Mouse (Mus musculus) liver, embryonic 15.5 days (tissue): Measurements from ENCODE around the gene Tbc1d10c. TPM values are rescaled to one million over a fixed set of nuclear protein-coding genes. Genes with fewer than 3 reads are reported as not detected.

Source experiments
- ATAC-seq: fragments of 200-750 bp; cut with Nextera tagmentation; 2 replicates; pipeline ENCODE4 v1.8.0; 2017; ENCODE audit warnings: moderate number of reproducible peaks, mild to moderate bottlenecking, moderate library complexity; ENCODE audit not compliant: insufficient read depth
- H3K27ac ChIP-seq: fragments of 300-500 bp; sonication (generic); replicated peaks from 2 replicates; pipeline ENCODE4 v1.5.1; 2015; ENCODE audit warnings: mild to moderate bottlenecking, inconsistent platforms
- H3K27me3 ChIP-seq: fragments of 300-500 bp; sonication (generic); 2 replicates; pipeline ENCODE4 v1.6.1; 2015; ENCODE audit warnings: mild to moderate bottlenecking, inconsistent platforms
- H3K36me3 ChIP-seq: fragments of 300-500 bp; sonication (generic); replicated peaks from 2 replicates; pipeline ENCODE4 v1.6.1; 2015; ENCODE audit warnings: moderate library complexity, mild to moderate bottlenecking, inconsistent platforms
- H3K4me1 ChIP-seq: fragments of 300-500 bp; sonication (generic); replicated peaks from 2 replicates; pipeline ENCODE4 v1.6.1; 2015; ENCODE audit warnings: inconsistent platforms
- H3K4me2 ChIP-seq: fragments of 300-500 bp; sonication (generic); 2 replicates; pipeline ENCODE4 v1.6.1; 2015; ENCODE audit warnings: moderate library complexity, mild to moderate bottlenecking, inconsistent platforms
- H3K4me3 ChIP-seq: fragments of 300-500 bp; sonication (generic); replicated peaks from 2 replicates; pipeline ENCODE4 v1.5.1; 2015; ENCODE audit warnings: mild to moderate bottlenecking, inconsistent platforms
- H3K9ac ChIP-seq: fragments of 300-500 bp; sonication (generic); 2 replicates; pipeline ENCODE4 v1.6.1; 2015; ENCODE audit warnings: moderate library complexity, mild to moderate bottlenecking, inconsistent platforms
- H3K9me3 ChIP-seq: fragments of 300-500 bp; sonication (generic); replicated peaks from 2 replicates; pipeline ENCODE4 v1.6.1; 2016; ENCODE audit warnings: inconsistent platforms
- WGBS: fragments of 180-500 bp; shearing (Covaris S2); methylation state at CpG from one replicate; pipeline ENCODE4 v1.1.7; 2015; ENCODE audit warnings: mixed read lengths; ENCODE audit not compliant: insufficient replicate concordance; 5-methylcytosine and 5-hydroxymethylcytosine counted together
- polyA plus RNA-seq: library from polyadenylated mRNA; unstranded; fragments of >200 nt; fragmentation: Nextera tagmentation; extraction: Ambion mirVana; gene quantifications from 2 replicates; pipeline ENCODE4 v1.2.1, GENCODE M21; 2015

The Tbc1d10c gene
- polyA plus RNA-seq, 1 experiment from 2014 or later = 5.5 TPM

- Histone ChIP-seq H3K27ac (no peak overlapping the region), H3K4me3 (peak overlapping the region; percentile 77), H3K36me3 (peaks cover 33% of the 10 kb centered on the region), H3K4me1 (peaks cover 60% of the 10 kb centered on the region), H3K9me3 (no peaks in the 10 kb centered on the region), H3K9ac (peak overlapping the region; percentile 53; the same call in 1 of the 2 replicates), H3K4me2 (peak overlapping the region; percentile 91), H3K27me3 (peaks cover 47% of the 10 kb centered on the region)
- WGBS = 41% methylated on average over 7 of the region's 7 CpGs
- ATAC-seq = no peak
Measured at GRCm38 (mm10) chr19:4202149-4202548, 11.1 kb upstream of the Tbc1d10c start.

GRCm38 (mm10) chr19:4201291-4201909 is 10.3 kb upstream of the Tbc1d10c start, which contains the start of gene Rad9a:
Gene Rad9a, minus strand, starts transcription at chr19:4201662.
- H3K4me3 ChIP-seq = peak within 1 kb of the TSS; percentile 77
- H3K27ac ChIP-seq = peak within 1 kb of the TSS; percentile 79
- under 1% methylated on average over 34 of the region's 34 CpGs for WGBS
- peak within 1 kb of the TSS; percentile 78 for H3K9ac ChIP-seq
- H3K4me2 ChIP-seq = peak within 1 kb of the TSS; percentile 91
- peaks cover 67% of the 10 kb centered on the region for H3K4me1 ChIP-seq
- H3K36me3 ChIP-seq = peaks cover 40% of the 10 kb centered on the region
- ATAC-seq = peak; percentile 84
- no peaks in the 10 kb centered on the region for H3K9me3 ChIP-seq
- H3K27me3 ChIP-seq = peaks cover 39% of the 10 kb centered on the region

- Histone ChIP-seq H3K36me3 (peaks cover 76% of the 10 kb centered on the region), H3K9ac (no peak overlapping the region), H3K4me3 (no peak overlapping the region), H3K4me2 (no peak overlapping the region), H3K27ac (0 out of 2 replicates have a peak overlapping the region, but pooled peaks have one; percentile 34), H3K27me3 (0 out of 2 replicates have a peak, but pooled peaks cover under 1% of the 10 kb centered on the region), H3K9me3 (no peaks in the 10 kb centered on the region), H3K4me1 (peaks cover 91% of the 10 kb centered on the region)
- ATAC-seq = no peak
- 58% methylated on average over 3 of the region's 3 CpGs for WGBS
Measured at GRCm38 (mm10) chr19:4197180-4197579, 6.1 kb upstream of the Tbc1d10c start.

GRCm38 (mm10) chr19:4196548-4196947 is 5.5 kb upstream of the Tbc1d10c start:
- Histone ChIP-seq H3K9ac (no peak overlapping the region), H3K9me3 (no peaks in the 10 kb centered on the region), H3K27me3 (no peaks in the 10 kb centered on the region), H3K4me2 (no peak overlapping the region), H3K4me3 (no peak overlapping the region), H3K36me3 (peaks cover 76% of the 10 kb centered on the region), H3K4me1 (peaks cover 86% of the 10 kb centered on the region), H3K27ac (no peak overlapping the region; the same call in 1 of the 2 replicates)
- ATAC-seq = no peak
- WGBS = 43% methylated on average over 5 of the region's 5 CpGs

DNA sequence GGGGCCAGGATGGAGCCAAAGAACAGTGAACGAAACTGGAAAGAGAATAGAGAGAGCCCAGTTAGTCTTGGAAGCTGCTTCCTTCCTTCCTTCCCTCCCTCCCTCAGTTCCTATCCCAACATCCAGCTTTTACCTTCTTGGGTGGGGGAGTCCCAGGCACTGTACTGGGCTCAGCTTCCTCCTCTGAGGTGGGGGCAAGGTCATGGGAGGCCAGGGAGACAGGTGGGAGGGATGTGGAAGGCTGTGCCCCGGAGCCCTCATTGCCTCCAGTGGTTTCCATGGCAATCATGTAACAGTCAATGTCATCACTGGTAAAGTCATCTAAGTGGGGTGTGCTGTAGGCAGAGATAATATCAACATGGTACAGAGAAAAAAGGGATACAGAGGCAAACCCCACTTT is 5.0 kb upstream of the Tbc1d10c start:
- no peak overlapping the region for H3K4me2 ChIP-seq
- H3K27ac ChIP-seq = peak overlapping the region; percentile 19
- no peak for ATAC-seq
- H3K9me3 ChIP-seq = no peaks in the 10 kb centered on the region
- no peak overlapping the region for H3K9ac ChIP-seq
- peaks cover 76% of the 10 kb centered on the region for H3K36me3 ChIP-seq
- WGBS = 72% methylated on average over 2 of the region's 2 CpGs
- no peak overlapping the region for H3K4me3 ChIP-seq
- no peaks in the 10 kb centered on the region for H3K27me3 ChIP-seq
- H3K4me1 ChIP-seq = peaks cover 91% of the 10 kb centered on the region

DNA sequence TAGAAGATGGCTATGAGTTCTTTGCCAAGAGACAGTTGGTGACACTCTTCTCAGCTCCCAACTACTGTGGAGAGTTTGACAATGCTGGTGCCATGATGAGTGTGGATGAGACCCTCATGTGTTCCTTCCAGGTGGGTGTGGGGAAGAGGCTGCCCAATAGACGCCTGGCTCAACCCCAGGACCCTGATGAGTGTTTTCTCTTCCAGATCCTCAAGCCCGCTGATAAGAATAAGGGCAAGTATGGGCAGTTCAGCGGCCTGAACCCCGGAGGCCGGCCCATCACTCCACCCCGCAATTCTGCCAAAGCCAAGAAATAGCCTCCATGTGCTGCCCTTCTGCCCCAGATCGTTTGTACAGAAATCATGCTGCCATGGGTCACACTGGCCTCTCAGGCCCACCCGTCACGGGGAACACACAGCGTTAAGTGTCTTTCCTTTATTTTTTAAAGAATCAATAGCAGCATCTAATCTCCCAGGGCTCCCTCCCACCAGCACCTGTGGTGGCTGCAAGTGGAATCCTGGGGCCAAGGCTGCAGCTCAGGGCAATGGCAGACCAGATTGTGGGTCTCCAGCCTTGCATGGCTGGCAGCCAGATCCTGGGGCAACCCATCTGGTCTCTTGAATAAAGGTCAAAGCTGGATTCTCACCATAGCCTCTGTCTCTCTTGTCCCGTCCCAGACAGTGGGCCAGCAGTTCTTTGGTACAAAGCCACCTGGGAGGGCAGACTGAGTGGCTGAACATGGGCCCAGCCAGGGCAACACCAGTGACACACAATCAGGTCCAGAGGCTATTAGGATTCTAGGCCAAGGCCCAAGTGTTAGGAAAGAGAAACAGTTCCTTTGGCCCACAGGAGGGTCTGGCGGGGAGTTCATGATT is 3.9 kb upstream of the Tbc1d10c start:
- H3K4me2 ChIP-seq = no peak overlapping the region
- H3K9ac ChIP-seq = no peak overlapping the region
- H3K27me3 ChIP-seq = no peaks in the 10 kb centered on the region
- peaks cover 72% of the 10 kb centered on the region for H3K36me3 ChIP-seq
- H3K9me3 ChIP-seq = no peaks in the 10 kb centered on the region
- H3K4me1 ChIP-seq = peaks cover 89% of the 10 kb centered on the region
- H3K27ac ChIP-seq = 0 out of 2 replicates have a peak overlapping the region, but pooled peaks have one; percentile 14
- no peak for ATAC-seq
- H3K4me3 ChIP-seq = no peak overlapping the region
- WGBS = 75% methylated on average over 12 of the region's 12 CpGs

DNA sequence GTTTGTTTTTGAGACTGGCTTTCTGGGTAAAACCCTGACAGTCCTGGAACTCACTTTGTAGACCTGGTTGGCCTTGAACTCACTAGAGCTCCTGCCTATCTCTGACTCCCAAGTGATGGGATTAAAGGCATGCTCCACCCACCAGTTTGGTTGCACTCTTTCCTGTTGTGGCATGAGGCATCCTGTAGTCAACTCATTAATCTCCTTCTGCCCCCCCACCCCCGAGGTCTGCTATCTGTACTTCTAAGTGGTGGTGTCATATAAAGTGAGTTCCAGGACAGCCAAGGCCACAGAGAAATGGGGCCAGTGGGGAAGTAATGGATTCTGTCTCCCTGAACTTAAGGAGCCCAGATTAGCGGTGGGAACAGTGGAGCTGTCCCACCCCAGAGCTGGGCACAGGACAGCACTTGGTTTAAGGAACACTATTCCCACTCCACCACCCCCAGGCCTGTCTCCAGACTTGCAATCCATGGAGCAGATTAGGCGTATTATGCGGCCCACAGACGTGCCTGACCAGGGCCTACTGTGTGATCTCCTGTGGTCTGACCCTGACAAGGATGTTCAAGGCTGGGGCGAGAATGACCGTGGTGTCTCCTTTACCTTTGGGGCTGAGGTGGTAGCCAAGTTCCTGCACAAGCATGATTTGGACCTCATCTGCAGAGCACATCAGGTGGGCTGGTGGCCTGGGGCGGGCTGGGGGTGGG is 3.1 kb upstream of the Tbc1d10c start:
- Histone ChIP-seq H3K9ac (no peak overlapping the region), H3K4me3 (no peak overlapping the region; the same call in 1 of the 2 replicates), H3K4me2 (peak overlapping the region; percentile 88; the same call in 1 of the 2 replicates), H3K36me3 (peaks cover 63% of the 10 kb centered on the region), H3K27ac (no peak overlapping the region; the same call in 1 of the 2 replicates), H3K9me3 (no peaks in the 10 kb centered on the region), H3K4me1 (peaks cover 80% of the 10 kb centered on the region), H3K27me3 (no peaks in the 10 kb centered on the region)
- 68% methylated on average over 8 of the region's 8 CpGs for WGBS
- no peak for ATAC-seq

GRCm38 (mm10) chr19:4193129-4193528 is 2.0 kb upstream of the Tbc1d10c start:
- H3K9ac ChIP-seq = peak overlapping the region; percentile 92
- ATAC-seq = no peak
- peak overlapping the region; percentile 88 for H3K4me2 ChIP-seq
- peaks cover 53% of the 10 kb centered on the region for H3K36me3 ChIP-seq
- H3K27me3 ChIP-seq = no peaks in the 10 kb centered on the region
- H3K27ac ChIP-seq = peak overlapping the region; percentile 87
- WGBS = 46% methylated on average over 6 of the region's 6 CpGs
- H3K4me3 ChIP-seq = peak overlapping the region; percentile 86
- no peaks in the 10 kb centered on the region for H3K9me3 ChIP-seq
- peaks cover 71% of the 10 kb centered on the region for H3K4me1 ChIP-seq

DNA sequence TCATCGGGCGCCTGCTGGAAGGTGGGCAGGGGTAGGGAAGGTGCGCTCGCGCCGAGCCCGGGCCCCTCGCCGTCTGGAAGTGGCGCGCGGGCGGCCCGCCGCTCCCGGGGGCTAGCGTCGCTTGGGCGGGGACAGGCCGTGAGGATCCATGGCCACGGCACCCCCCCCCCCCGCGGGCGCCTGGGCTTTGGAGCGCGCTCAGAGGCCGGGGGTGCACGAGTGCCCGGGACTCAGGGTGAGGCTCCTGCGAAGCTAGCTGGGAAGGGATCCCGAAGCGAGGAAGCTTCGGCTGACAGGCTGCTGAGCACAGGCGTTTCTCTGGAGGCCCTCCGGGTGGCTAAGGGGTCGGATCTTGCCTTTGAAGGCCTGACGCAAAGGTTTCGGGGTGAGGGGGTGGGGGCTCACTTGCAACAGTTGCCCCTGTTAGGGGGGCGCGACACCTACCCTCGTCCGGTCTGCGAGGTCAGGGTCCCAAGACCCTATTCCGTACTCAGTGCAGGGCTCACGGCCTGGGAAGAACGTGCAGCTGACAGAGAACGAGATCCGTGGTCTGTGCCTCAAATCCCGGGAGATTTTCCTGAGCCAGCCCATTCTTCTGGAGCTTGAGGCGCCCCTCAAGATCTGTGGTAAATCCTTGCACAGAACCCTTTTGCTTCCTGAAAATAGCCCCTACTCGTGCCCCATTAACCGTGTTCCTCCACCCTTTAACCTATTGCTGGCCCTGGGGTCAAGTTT is 1.3 kb upstream of the Tbc1d10c start:
- H3K9me3 ChIP-seq = no peaks in the 10 kb centered on the region
- H3K4me2 ChIP-seq = peak overlapping the region; percentile 88
- H3K4me1 ChIP-seq = peaks cover 69% of the 10 kb centered on the region
- ATAC-seq = peak; percentile 60
- H3K9ac ChIP-seq = peak overlapping the region; percentile 92
- under 1% methylated on average over 44 of the region's 52 CpGs for WGBS
- peak overlapping the region; percentile 86 for H3K4me3 ChIP-seq
- peak overlapping the region; percentile 87 for H3K27ac ChIP-seq
- peaks cover 46% of the 10 kb centered on the region for H3K36me3 ChIP-seq
- no peaks in the 10 kb centered on the region for H3K27me3 ChIP-seq

GRCm38 (mm10) chr19:4191528-4192250 is 605 bp upstream of the Tbc1d10c start, which contains the start of gene Ppp1ca:
Gene Ppp1ca, plus strand, starts transcription at chr19:4192065.
- WGBS = 2% methylated on average over 42 of the region's 47 CpGs
- Histone ChIP-seq H3K4me1 (peaks cover 61% of the 10 kb centered on the region), H3K4me2 (peak within 1 kb of the TSS; percentile 88), H3K36me3 (peaks cover 38% of the 10 kb centered on the region), H3K9me3 (no peaks in the 10 kb centered on the region), H3K27me3 (no peaks in the 10 kb centered on the region), H3K9ac (peak within 1 kb of the TSS; percentile 92), H3K4me3 (peak within 1 kb of the TSS; percentile 86), H3K27ac (peak within 1 kb of the TSS; percentile 87)
- peak; percentile 93 for ATAC-seq
